Mouse (Mus musculus): ENCODE measurements around the gene Pou3f4.
A peak's percentile ranks its signal among the peaks of the same experiment; 100 is the strongest.
"Not testable (repeated sequence)": the region's sequence is repeated elsewhere in the genome, so short reads cannot be mapped to it uniquely, and the experiment has no call there.

Gene Pou3f4

DNA sequence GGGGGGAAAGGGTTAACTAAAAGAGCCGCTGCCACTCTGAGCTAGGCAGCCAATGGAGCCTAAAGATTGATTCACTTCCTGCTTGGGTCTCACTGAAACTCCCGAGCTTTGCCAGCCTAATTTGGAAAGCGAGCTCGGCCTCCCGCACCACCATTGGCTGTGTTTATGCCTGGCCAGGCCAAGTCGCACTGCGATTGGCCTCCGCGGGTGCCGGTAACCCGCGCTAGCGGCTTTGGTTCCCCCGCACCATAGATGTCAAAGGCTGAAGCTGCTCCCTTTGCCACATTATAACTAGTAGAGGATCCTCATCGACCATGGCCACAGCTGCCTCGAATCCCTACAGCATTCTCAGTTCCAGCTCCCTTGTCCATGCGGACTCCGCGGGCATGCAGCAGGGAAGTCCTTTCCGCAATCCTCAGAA is at the start of gene Pou3f4:
Pou3f4 (plus strand) TSS at position 130 of the 421 bp plus-strand sequence.
- DNase-seq: peak; percentile 83

DNA sequence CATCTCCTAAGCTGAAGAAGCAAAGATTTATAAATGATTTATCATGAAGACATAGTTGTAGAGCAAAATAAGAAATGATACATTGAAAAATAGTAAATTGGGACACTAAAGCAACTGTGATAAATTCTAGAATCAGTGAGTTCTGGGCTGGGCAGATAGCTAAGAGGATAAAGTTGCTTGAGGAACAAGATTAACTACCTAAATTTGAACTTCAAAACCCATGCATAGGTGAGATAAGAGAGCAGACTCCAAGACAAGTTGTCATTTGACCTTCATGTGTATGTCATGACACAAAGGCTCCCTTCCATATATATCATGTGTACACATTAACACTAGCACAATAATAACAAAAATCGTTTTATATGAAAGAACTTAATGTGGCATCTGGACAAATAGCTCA is 48.1 kb upstream of the Pou3f4 start:
- DNase-seq: no peak

DNA sequence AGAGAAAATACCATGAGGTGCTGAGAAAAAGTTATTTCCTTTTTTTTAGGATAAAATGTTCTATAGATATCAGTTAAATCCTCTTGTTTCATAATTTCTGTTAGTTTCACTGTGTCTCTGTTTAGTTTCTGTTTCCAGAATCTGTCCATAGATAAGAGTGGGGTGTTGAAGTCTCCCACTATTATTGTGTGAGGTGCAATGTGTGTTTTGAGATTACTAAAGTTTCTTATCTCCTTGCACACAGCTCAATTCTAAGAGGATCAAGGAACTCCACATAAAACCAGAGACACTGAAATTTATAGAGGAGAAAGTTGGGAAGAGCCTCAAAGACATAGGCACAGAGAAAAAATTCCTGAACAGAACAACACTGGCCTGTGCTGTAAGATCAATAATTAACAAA is 39.3 kb upstream of the Pou3f4 start:
- not testable (repeated sequence) for DNase-seq

DNA sequence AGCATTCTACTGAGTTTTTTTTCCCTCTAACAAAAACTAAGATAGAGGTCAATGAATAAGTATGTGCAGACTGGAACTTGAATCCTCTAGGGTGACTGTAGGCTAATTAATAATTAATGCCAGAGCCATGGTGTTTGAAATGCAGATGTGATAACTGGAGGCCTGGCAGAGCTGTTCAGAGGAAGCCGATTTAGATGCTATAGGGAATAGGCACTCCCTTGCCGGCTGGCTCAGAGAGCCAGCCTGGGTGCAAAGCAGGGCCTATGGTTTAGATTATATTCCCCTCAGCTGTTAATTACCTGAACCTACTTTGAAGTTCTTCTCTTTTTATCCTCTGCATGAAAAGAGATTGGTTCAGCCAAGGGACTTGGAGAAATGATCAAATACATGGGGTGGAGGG is 11.6 kb upstream of the Pou3f4 start:
- DNase-seq: no peak

DNA sequence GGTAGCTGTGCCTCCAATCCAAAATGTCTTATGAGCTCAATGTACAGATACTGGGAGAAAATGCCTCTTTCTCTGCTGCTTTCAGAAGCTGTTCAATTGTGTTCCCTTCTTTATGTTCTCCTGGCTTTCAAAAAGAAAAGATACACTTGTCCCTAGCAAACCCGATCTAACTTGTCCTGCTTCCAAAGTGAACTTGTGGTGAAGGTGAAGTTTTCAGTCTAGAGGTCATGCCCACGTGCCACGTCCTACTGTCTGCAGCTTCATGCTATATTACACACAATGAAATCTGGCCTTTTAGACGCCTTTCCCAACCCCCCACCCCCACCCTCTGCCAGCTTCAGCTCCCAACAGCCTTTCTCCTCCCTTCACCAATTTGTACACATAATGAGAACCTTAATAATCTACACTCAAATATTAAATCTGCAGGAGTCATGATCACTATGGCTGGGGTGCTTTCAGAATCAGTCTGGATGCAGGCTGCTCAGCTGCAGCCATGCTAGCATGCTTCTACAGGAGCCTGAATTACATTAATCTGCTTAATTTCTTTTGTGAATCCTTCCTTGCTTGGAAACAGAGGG is 4.0 kb upstream of the Pou3f4 start:
- no peak for DNase-seq

DNA sequence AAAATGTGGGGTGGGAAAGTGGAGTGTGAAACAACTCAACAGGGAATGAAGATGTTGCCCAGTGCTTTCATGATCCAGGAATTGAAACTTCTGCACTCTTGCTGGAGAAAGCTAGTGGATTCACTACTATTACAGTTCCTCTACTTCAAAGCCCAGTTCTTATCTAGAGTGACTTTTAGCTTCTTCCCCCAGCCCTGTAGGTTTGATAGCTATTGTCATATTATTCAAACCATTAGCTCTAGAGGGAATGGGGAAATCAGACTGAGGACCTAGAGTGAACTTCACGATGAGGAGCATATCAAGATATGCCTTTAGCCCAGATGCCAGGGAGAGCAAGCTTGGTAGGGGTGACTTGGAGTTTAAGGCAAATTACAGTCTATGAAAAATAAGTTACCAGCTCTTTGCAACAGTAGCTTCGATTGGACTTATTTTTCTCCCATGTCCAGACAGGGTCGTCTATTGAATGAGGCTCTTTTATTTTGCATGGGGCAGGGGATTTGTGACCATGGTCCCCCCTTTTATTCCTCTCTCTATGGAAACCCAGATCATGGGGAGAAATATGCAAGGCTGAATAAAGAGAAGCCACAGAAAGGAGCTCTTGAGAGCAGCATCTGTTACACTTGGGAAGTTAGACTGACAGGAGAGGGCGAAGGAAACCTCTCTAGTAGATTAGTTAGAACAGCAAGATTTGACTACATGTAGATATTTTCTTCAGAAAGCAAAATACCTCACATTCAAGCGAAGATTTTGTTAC is 3.1 kb upstream of the Pou3f4 start:
- no peak for DNase-seq

DNA sequence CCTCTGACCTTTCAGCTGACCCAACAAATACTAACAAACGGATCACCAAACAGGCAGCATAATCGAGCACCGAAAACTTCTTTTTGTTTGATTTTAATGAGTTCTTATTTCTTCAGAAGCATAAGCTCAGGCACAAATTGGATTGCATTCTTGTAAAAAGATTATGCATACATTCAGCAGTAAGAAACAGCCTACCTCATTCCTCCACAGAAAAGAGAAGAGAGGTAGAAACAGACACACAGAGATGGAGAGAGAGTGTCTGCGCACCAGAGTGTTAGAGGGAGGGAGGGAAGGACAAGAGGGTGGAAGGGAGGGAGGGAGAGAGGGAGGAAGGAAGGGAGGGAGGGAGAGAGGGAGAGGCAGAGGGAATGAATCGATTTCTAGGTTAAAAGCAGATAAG is 2.0 kb upstream of the Pou3f4 start:
- no peak for DNase-seq

DNA sequence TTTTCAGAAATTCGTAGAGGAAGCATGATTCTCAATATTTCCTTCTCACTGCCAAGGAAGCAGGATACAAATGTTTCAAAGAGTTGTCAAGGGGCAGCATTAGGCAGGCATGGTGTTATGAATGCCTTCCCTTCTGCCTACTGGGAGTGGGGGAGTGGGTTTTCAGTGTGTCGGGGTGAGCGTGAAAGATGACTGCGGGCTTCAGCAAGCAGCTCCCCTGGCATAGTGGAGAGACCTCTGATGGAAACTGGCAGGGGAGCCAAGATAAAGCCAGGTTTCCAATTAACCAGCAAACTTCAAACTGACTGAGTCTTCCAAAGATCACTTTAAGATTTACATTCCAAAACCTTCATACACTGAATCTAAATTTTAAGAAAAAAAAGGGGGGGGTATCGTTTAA is 679 bp upstream of the Pou3f4 start:
- DNase-seq: no peak

DNA sequence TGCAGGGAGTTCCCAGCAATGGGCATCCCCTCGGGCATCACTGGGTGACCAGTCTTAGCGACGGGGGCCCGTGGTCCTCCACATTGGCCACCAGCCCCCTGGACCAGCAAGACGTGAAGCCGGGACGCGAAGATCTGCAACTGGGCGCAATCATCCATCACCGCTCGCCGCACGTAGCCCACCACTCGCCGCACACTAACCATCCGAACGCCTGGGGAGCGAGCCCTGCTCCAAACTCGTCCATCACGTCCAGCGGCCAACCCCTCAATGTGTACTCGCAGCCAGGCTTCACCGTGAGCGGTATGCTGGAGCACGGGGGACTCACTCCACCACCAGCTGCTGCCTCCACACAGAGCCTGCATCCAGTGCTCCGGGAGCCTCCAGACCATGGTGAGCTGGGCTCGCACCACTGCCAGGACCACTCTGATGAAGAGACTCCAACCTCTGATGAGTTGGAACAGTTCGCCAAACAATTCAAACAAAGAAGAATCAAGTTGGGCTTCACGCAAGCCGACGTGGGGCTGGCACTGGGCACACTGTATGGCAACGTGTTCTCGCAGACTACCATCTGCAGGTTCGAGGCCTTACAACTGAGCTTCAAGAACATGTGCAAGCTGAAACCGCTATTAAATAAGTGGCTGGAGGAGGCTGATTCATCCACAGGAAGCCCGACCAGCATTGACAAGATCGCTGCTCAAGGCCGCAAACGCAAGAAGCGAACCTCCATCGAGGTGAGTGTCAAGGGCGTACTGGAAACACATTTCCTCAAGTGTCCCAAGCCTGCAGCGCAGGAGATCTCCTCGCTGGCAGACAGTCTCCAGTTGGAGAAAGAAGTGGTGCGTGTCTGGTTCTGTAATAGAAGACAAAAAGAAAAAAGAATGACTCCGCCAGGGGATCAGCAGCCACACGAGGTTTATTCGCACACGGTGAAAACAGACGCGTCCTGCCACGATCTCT is 790 bp downstream of the Pou3f4 start:
- DNase-seq: no peak

DNA sequence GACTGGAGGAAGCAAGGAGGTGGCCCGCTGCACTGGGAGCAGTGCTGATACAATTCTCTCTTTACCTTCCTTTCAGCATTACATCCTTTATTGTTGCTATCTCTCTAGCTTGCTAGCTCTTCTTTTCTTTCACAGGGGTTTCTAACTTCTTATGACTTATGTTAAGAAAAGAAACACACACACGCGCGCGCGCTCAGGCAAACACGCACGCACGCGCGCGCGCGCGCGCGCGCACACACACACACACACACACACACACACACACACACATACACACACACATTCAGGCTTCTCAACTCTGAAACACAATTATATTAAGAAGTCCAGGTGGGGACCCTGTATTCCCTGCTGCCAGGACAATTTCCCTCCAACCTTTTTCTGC is 1.5 kb downstream of the Pou3f4 start:
- no peak for DNase-seq

DNA sequence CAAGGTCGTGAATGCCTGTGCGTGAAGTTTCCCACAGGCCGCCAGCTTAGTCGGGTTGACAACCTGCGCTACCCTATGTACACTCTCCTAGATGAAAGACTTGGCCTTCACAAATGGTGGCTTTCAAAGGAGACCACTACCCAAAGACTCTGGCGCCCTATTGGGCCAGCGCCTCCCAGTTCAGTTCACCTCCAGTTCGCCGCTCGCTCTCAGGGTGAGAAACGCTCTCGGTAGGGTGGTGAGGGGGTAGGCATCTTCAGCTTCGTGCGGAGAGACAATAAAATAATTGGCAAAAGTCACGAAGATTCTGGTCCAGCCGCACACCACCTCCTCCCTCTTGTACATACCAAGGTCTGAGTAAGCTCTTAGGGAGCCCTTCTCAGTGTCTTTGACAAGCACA is 2.5 kb downstream of the Pou3f4 start:
- no peak for DNase-seq

DNA sequence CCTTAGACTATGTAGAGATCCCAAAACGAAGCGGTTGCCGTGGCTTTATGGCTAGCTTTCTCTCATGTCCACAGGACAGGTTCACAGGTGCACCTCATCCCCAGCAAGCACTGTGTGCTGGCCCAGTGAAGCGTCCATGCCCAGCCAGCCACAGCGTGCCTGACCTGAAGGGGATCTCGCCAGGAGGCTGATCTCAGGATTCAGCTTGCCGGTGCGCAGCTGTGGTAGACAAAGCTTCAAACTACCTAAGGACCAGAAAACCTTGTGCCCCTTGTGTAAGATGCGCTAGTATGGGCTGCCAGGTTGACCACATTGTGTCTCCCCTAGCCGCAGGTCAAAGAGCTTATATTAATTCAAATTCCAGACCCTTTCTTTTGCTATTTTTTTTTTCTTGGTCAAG is 3.1 kb downstream of the Pou3f4 start:
- DNase-seq: no peak

DNA sequence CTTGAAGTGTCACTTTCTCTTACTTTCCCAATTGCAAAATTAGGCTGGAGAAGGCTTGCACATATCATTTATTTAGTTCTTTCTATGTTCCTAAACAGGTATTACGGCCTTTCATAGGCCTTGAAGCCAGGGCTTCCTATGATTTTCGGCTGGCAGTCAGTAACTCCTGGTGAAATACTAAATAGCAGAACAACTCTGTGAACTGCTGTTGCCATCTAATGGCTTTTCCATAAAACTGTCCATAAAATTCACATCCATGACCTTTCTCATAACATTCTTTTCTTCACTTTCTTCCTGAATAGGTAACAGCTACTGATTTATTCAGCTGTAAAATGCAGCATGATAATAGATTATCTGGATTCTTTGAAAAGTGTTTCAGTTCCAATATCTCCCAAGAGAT is 23.4 kb downstream of the Pou3f4 start:
- DNase-seq: no peak

DNA sequence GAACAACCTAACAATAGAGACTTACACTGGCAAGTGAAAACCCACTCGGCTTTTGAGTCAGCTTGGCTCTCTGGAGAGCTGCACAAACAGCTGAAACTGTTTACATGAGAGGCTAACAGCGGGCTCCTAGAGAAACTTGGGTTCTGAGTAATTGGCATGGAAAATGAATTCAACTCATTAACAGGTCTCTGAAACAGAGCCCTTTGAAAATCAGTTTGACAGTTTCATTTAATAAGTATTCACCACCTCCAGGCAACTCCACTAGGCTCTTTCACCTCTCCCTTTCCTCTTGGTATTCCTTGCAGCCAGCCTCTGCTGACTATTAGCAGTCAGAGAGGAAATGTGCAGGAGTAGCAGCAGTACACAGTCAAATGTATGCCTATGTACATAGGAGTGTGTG is 37.2 kb downstream of the Pou3f4 start:
- peak; percentile 0 for DNase-seq
